Mouse (Mus musculus): ENCODE results near the gene Tenm4. TPM values are rescaled to one million over a fixed set of nuclear protein-coding genes. Genes with fewer than 3 reads are reported as not detected.
A peak's percentile ranks its signal among the peaks of the same experiment; 100 is the strongest.

The Tenm4 gene
- polyA plus RNA-seq, 1 experiment from 2014 or later: 45.6 TPM

- H3K27me3 ChIP-seq: 0 out of 2 replicates have a peak, but pooled peaks cover 8% of the 10 kb centered on the region
- 71% methylated on average over 3 of the region's 3 CpGs for WGBS
Measured at GRCm38 (mm10) chr7:96207071-96207470, 36.0 kb downstream of the Tenm4 start.

DNA sequence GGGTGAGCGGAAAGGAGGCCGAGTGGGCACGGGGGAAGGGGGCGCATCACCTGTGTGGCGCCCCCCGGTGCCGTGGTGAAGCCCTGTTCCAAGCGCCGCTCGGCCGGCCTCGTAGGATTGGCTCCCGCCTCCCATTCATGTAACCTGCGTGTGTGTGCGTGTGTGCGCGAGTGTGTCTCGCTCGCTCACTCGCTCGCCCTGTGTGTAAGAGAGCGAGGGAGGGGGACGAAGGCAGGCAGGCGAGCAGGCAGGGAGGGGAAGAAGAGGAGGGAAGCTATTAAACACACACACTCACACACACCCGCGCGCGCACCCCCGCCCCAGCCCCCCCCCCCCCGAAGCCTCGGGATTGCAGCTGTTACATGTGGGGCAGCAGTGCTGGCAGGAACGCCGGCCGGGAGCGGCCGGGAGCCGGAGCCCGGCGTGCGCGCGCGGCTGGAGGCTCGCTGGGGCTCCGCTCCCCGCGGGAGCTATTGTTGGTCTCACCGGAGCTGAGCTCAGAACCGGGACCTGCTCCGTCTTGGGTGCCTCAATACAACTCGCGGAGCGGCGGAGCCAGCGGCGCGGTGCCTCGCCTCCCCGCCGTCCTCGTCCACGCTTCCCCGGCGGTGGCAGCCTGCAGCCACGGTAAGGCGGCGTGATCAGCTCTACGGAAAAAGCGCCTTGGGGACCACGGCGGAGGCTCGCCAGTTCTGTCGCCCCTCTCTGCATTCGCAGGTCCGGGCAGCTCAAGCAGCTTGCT, 38.9 kb downstream of the Tenm4 start:
- peak; percentile 66 for ATAC-seq (ENCODE audit: insufficient number of reproducible peaks, insufficient read depth, low FRiP score, low TSS enrichment, low read depth)
- peak overlapping the region; percentile 90 for H3K9ac ChIP-seq
- 0 out of 2 replicates have a peak, but pooled peaks cover 8% of the 10 kb centered on the region for H3K27me3 ChIP-seq
- peak overlapping the region; percentile 89 for H3K27ac ChIP-seq
- H3K4me2 ChIP-seq: peak overlapping the region; percentile 94
- no peaks in the 10 kb centered on the region for H3K9me3 ChIP-seq
- WGBS: under 1% methylated on average over 70 of the region's 75 CpGs
- no peaks in the 10 kb centered on the region for H3K36me3 ChIP-seq
- H3K4me1 ChIP-seq: peaks cover 23% of the 10 kb centered on the region
- H3K4me3 ChIP-seq: peak overlapping the region; percentile 73

More at GRCm38 (mm10) chr7:96207071-96207470, 36.0 kb downstream of the Tenm4 start:
- no peak overlapping the region for H3K27ac ChIP-seq
- no peaks in the 10 kb centered on the region for H3K9me3 ChIP-seq
- no peak overlapping the region for H3K4me3 ChIP-seq
- no peak overlapping the region for H3K9ac ChIP-seq
- no peak overlapping the region for H3K4me2 ChIP-seq
- peaks cover 10% of the 10 kb centered on the region for H3K4me1 ChIP-seq
- ATAC-seq (ENCODE audit: insufficient number of reproducible peaks, insufficient read depth, low FRiP score, low TSS enrichment, low read depth): no peak
- no peaks in the 10 kb centered on the region for H3K36me3 ChIP-seq

GRCm38 (mm10) chr7:96210525-96211369, 39.7 kb downstream of the Tenm4 start:
- Histone ChIP-seq H3K9me3 (no peaks in the 10 kb centered on the region), H3K4me2 (peak overlapping the region; percentile 94), H3K27ac (peak overlapping the region; percentile 89), H3K36me3 (no peaks in the 10 kb centered on the region), H3K9ac (peak overlapping the region; percentile 90), H3K4me3 (peak overlapping the region; percentile 73), H3K4me1 (peaks cover 25% of the 10 kb centered on the region), H3K27me3 (0 out of 2 replicates have a peak, but pooled peaks cover 8% of the 10 kb centered on the region)
- peak; percentile 61 for ATAC-seq (ENCODE audit: insufficient number of reproducible peaks, insufficient read depth, low FRiP score, low TSS enrichment, low read depth)
- under 1% methylated on average over 60 of the region's 62 CpGs for WGBS

GRCm38 (mm10) chr7:96211618-96212021, 40.6 kb downstream of the Tenm4 start:
- Histone ChIP-seq H3K4me3 (peak overlapping the region; percentile 73), H3K9me3 (no peaks in the 10 kb centered on the region), H3K4me2 (peak overlapping the region; percentile 94), H3K36me3 (no peaks in the 10 kb centered on the region), H3K9ac (peak overlapping the region; percentile 90), H3K27me3 (0 out of 2 replicates have a peak, but pooled peaks cover 8% of the 10 kb centered on the region), H3K4me1 (peaks cover 33% of the 10 kb centered on the region), H3K27ac (peak overlapping the region; percentile 86; the same call in 1 of the 2 replicates)
- no peak for ATAC-seq (ENCODE audit: insufficient number of reproducible peaks, insufficient read depth, low FRiP score, low TSS enrichment, low read depth)
- WGBS: under 1% methylated on average over 17 of the region's 17 CpGs

DNA sequence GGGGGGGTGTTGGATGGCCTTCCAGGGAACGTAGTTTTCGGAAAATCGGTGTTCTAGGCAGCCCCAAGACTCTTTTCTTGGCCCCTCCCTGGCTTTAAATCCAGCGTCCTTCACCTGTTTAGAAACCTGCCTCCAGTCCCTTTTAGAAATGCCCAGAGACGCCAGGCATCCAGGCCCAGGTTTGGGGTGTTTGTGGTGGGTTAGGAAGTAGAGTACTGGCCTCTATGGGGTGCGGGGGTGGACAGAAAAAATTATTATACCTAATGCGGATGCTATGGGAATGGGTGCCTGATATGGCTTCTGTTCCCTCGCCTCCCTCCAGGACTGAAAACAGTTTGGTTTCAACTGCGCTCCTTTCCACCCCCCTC, 41.2 kb downstream of the Tenm4 start:
- peak overlapping the region; percentile 94 for H3K4me2 ChIP-seq
- 0 out of 2 replicates have a peak, but pooled peaks cover 8% of the 10 kb centered on the region for H3K27me3 ChIP-seq
- ATAC-seq (ENCODE audit: insufficient number of reproducible peaks, insufficient read depth, low FRiP score, low TSS enrichment, low read depth): no peak
- H3K4me1 ChIP-seq: peaks cover 33% of the 10 kb centered on the region
- H3K9ac ChIP-seq: peak overlapping the region; percentile 90
- WGBS: 3% methylated on average over 9 of the region's 9 CpGs
- H3K27ac ChIP-seq: peak overlapping the region; percentile 86; the same call in 1 of the 2 replicates
- H3K36me3 ChIP-seq: no peaks in the 10 kb centered on the region
- no peaks in the 10 kb centered on the region for H3K9me3 ChIP-seq
- H3K4me3 ChIP-seq: peak overlapping the region; percentile 73

DNA sequence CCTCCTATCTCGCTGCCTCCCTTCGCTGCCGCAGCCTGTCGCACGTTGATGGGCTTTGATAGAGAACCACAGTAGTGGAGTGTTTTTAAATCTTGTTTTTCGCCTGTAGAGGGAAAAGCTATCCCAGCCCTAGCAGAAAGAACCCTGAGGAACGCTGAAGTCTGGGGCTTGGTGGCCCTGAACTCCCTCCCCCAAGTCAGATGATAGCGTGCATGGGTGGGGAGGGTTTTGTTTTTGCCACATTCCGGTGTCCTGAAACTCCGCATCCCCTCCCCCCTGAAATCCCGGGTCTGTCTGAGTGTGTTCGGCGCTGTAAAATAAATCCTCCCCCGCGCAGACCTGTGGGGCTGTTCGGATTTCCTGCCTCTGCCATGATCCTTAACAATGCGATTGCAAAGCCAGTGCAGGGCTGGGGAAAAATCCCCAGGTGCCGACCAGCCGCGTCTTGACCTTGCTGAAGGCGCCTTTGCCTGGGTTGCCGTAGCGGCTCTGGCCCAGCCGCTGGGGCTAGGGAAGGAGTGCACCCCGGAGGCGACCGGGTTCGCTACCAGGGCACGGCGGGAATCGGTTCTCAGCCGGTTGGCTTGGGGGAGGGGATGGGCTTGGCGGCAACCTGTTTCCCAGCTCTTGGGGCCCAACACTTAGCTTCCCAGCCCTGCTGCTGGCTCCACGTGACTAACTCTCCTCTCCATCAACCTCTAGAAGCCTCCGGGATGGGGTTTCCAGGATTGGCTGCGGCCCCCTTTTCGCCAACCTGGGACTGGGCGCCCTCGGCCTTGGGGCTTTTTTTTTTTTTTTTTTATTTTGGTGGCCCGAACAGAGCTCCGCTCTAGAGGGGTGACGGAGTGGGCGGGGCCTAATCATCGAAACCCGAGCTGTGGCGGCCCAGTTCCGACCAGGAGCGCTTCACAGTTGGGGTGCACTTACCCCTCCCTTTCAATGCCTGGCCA, 41.8 kb downstream of the Tenm4 start:
- Histone ChIP-seq H3K27ac (peak overlapping the region; percentile 86), H3K9me3 (no peaks in the 10 kb centered on the region), H3K36me3 (no peaks in the 10 kb centered on the region), H3K4me1 (peaks cover 33% of the 10 kb centered on the region), H3K4me3 (peak overlapping the region; percentile 73), H3K9ac (peak overlapping the region; percentile 90), H3K4me2 (peak overlapping the region; percentile 94), H3K27me3 (0 out of 2 replicates have a peak, but pooled peaks cover 5% of the 10 kb centered on the region)
- WGBS: under 1% methylated on average over 48 of the region's 48 CpGs
- ATAC-seq (ENCODE audit: insufficient number of reproducible peaks, insufficient read depth, low FRiP score, low TSS enrichment, low read depth): peak; percentile 11; the same call in 1 of the 2 replicates

- Histone ChIP-seq H3K4me1 (peaks cover 33% of the 10 kb centered on the region), H3K27ac (peak overlapping the region; percentile 86; the same call in 1 of the 2 replicates), H3K9ac (peak overlapping the region; percentile 90), H3K27me3 (no peaks in the 10 kb centered on the region), H3K4me2 (peak overlapping the region; percentile 94), H3K36me3 (no peaks in the 10 kb centered on the region), H3K9me3 (no peaks in the 10 kb centered on the region), H3K4me3 (peak overlapping the region; percentile 73)
- WGBS: 6% methylated on average over 9 of the region's 10 CpGs
- no peak for ATAC-seq (ENCODE audit: insufficient number of reproducible peaks, insufficient read depth, low FRiP score, low TSS enrichment, low read depth)
Measured at GRCm38 (mm10) chr7:96213741-96214140, 42.7 kb downstream of the Tenm4 start.

GRCm38 (mm10) chr7:96214876-96215275, 43.8 kb downstream of the Tenm4 start:
- H3K4me1 ChIP-seq: peaks cover 33% of the 10 kb centered on the region
- WGBS: 61% methylated on average over 2 of the region's 2 CpGs
- no peaks in the 10 kb centered on the region for H3K36me3 ChIP-seq
- H3K4me2 ChIP-seq: no peak overlapping the region
- H3K27me3 ChIP-seq: no peaks in the 10 kb centered on the region
- H3K9me3 ChIP-seq: no peaks in the 10 kb centered on the region
- ATAC-seq (ENCODE audit: insufficient number of reproducible peaks, insufficient read depth, low FRiP score, low TSS enrichment, low read depth): no peak
- no peak overlapping the region for H3K4me3 ChIP-seq
- no peak overlapping the region for H3K27ac ChIP-seq
- no peak overlapping the region for H3K9ac ChIP-seq

DNA sequence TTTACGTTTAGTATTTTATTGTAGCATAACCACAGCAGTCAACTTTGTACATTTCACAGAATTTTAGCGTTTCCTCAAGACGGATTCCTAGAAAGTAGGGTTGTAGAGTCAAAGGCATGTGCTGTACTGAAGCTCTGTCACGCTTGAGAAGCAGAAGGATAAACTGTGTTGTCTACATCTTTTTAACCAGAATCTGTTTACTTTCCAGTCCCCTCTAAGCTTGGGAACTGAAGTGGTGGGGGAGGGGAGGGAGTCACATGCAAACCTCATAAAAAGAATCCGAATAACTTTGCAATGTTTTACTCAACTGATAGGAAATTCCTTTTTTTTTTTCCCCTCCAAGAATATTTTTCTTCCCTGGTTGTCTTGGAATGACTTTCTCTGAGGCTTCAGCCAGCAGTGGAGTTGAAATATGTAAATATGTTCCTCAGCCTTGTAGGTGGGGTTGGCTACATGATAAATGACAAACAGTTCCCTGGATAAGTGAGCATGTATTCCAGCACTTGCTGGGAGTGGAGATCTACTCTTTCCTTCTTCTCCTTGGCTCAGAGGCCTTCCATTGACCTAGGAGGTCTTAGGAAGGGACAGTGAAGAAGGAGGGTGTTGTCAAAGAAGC, 45.0 kb downstream of the Tenm4 start:
- H3K36me3 ChIP-seq: no peaks in the 10 kb centered on the region
- 47% methylated on average over 5 of the region's 5 CpGs for WGBS
- no peak overlapping the region for H3K9ac ChIP-seq

DNA sequence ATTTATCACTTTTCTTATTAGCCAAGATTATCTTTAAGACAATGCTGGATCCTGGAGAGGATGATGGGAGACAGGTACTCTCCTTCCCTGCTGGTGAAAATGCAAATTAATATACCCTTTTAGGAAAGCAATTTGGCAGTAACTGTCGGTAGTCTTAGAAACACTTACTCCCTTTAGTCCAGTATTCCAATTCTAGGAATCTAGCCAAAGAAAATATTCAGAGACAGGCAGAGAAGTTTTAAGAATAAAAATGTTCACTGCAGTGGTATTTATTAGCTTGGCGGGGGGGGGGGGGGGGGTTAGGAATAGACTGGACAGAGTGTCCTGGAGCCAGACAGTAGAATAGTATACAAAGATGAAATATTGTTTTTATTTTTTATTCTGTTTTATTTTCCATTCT, 48.3 kb downstream of the Tenm4 start:
- no peaks in the 10 kb centered on the region for H3K27me3 ChIP-seq
- no peaks in the 10 kb centered on the region for H3K9me3 ChIP-seq
- H3K36me3 ChIP-seq: no peaks in the 10 kb centered on the region
- ATAC-seq (ENCODE audit: insufficient number of reproducible peaks, insufficient read depth, low FRiP score, low TSS enrichment, low read depth): no peak
- H3K4me3 ChIP-seq: no peak overlapping the region
- WGBS: 66% methylated on average over 2 of the region's 2 CpGs
- H3K9ac ChIP-seq: no peak overlapping the region
- no peak overlapping the region for H3K27ac ChIP-seq
- H3K4me1 ChIP-seq: peaks cover 12% of the 10 kb centered on the region; the same call in 1 of the 2 replicates
- no peak overlapping the region for H3K4me2 ChIP-seq

More for the DNA sequence above, 45.0 kb downstream of the Tenm4 start:
- Histone ChIP-seq H3K4me1 (peaks cover 33% of the 10 kb centered on the region), H3K9me3 (no peaks in the 10 kb centered on the region), H3K4me2 (no peak overlapping the region), H3K27me3 (no peaks in the 10 kb centered on the region), H3K4me3 (no peak overlapping the region), H3K27ac (no peak overlapping the region)
- no peak for ATAC-seq (ENCODE audit: insufficient number of reproducible peaks, insufficient read depth, low FRiP score, low TSS enrichment, low read depth)

Data from embryonic facial prominence, embryonic 13.5 days (tissue).